Mouse (Mus musculus): Measurements from ENCODE around the gene Mrpl1. TPM values are rescaled to one million over a fixed set of nuclear protein-coding genes. Genes with fewer than 3 reads are reported as not detected.

The Mrpl1 gene
- polyA plus RNA-seq, 1 experiment from 2014 or later: 15.2 TPM

GRCm38 (mm10) chr5:96221298-96221697 is 12.0 kb downstream of the Mrpl1 start:
- Histone ChIP-seq H3K4me3 (ENCODE audit: low read depth, low read length) (no peak overlapping the region), H3K27ac (ENCODE audit: low read length) (no peak overlapping the region), H3K36me3 (ENCODE audit: control insufficient read depth, insufficient read depth, low read length) (peaks cover under 1% of the 10 kb centered on the region; the same call in 1 of the 2 replicates), H3K9ac (ENCODE audit: low read depth, low read length) (no peak overlapping the region), H3K4me1 (ENCODE audit: control insufficient read depth, insufficient read depth, low read length) (0 out of 2 replicates have a peak, but pooled peaks cover 3% of the 10 kb centered on the region), H3K4me2 (ENCODE audit: low read length) (no peak overlapping the region), H3K27me3 (ENCODE audit: control insufficient read depth, insufficient read depth, low read depth, low read length) (no peaks in the 10 kb centered on the region), H3K9me3 (replicated peaks; ENCODE audit: control insufficient read depth, low read length, poor library complexity, severe bottlenecking) (no peaks in the 10 kb centered on the region)
- no peak for ATAC-seq
- WGBS: 100% methylated on average over 1 of the region's 1 CpGs

GRCm38 (mm10) chr5:96221812-96222585 is 12.7 kb downstream of the Mrpl1 start:
- Histone ChIP-seq H3K27me3 (ENCODE audit: control insufficient read depth, insufficient read depth, low read depth, low read length) (no peaks in the 10 kb centered on the region), H3K36me3 (ENCODE audit: control insufficient read depth, insufficient read depth, low read length) (peaks cover 3% of the 10 kb centered on the region; the same call in 1 of the 2 replicates), H3K4me2 (ENCODE audit: low read length) (no peak overlapping the region), H3K4me1 (ENCODE audit: control insufficient read depth, insufficient read depth, low read length) (0 out of 2 replicates have a peak, but pooled peaks cover 3% of the 10 kb centered on the region), H3K9ac (ENCODE audit: low read depth, low read length) (no peak overlapping the region), H3K4me3 (ENCODE audit: low read depth, low read length) (no peak overlapping the region), H3K9me3 (replicated peaks; ENCODE audit: control insufficient read depth, low read length, poor library complexity, severe bottlenecking) (no peaks in the 10 kb centered on the region), H3K27ac (ENCODE audit: low read length) (no peak overlapping the region)
- WGBS: 85% methylated on average over 5 of the region's 5 CpGs
- ATAC-seq: no peak

DNA sequence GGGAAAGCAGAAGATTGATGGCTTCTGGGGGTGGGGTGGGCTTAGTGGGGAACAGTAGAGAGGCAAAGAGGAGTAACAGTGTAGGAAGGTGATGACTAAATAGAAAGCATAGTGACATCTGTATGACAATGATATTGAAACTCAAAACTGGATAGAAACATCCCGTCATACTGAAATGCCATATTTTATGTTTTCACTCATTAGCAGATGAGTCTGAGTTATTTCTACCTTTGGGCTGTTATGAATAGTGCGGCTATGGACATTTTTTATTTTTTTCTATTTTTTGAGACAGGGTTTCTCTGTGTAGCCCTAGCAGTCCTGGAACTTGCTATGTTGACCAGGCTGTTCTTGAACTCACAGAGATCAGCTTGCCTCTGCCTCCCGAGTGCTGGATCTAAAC is 13.7 kb downstream of the Mrpl1 start:
- no peak overlapping the region for H3K4me2 ChIP-seq (ENCODE audit: low read length)
- no peak for ATAC-seq
- H3K9ac ChIP-seq (ENCODE audit: low read depth, low read length): no peak overlapping the region
- H3K27ac ChIP-seq (ENCODE audit: low read length): no peak overlapping the region
- H3K9me3 ChIP-seq (replicated peaks; ENCODE audit: control insufficient read depth, low read length, poor library complexity, severe bottlenecking): no peaks in the 10 kb centered on the region
- WGBS: 98% methylated on average over 3 of the region's 3 CpGs
- H3K4me1 ChIP-seq (ENCODE audit: control insufficient read depth, insufficient read depth, low read length): 0 out of 2 replicates have a peak, but pooled peaks cover 3% of the 10 kb centered on the region
- no peaks in the 10 kb centered on the region for H3K27me3 ChIP-seq (ENCODE audit: control insufficient read depth, insufficient read depth, low read depth, low read length)
- H3K36me3 ChIP-seq (ENCODE audit: control insufficient read depth, insufficient read depth, low read length): peaks cover 3% of the 10 kb centered on the region; the same call in 1 of the 2 replicates
- H3K4me3 ChIP-seq (ENCODE audit: low read depth, low read length): no peak overlapping the region

DNA sequence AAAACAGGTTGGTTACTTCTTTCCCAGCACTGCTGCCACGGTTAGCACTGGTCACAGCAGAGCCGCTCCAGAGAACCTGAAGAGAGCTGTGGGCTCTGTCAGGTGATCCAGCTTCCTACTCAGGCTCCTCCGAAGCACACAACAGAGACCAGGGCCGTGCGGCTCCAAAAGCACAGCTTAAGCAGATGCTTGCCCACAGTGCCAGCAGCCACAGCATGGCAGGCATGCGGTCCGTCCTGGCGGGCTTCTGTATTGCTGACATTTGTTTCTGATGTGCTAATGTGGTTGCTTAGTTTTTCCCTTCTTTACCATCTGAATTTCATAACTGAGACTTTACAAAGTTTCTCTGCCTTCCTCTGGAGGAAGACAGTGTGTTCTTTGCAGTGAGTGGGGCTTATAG is 17.2 kb downstream of the Mrpl1 start:
- Histone ChIP-seq H3K4me3 (ENCODE audit: low read depth, low read length) (no peak overlapping the region), H3K9ac (ENCODE audit: low read depth, low read length) (no peak overlapping the region), H3K36me3 (ENCODE audit: control insufficient read depth, insufficient read depth, low read length) (peaks cover 6% of the 10 kb centered on the region; the same call in 1 of the 2 replicates), H3K27me3 (ENCODE audit: control insufficient read depth, insufficient read depth, low read depth, low read length) (no peaks in the 10 kb centered on the region), H3K9me3 (replicated peaks; ENCODE audit: control insufficient read depth, low read length, poor library complexity, severe bottlenecking) (no peaks in the 10 kb centered on the region), H3K27ac (ENCODE audit: low read length) (no peak overlapping the region), H3K4me1 (ENCODE audit: control insufficient read depth, insufficient read depth, low read length) (0 out of 2 replicates have a peak, but pooled peaks cover 3% of the 10 kb centered on the region), H3K4me2 (ENCODE audit: low read length) (no peak overlapping the region)
- no peak for ATAC-seq
- WGBS: 95% methylated on average over 8 of the region's 8 CpGs

GRCm38 (mm10) chr5:96228967-96229366 is 19.7 kb downstream of the Mrpl1 start:
- no peak for ATAC-seq
- Histone ChIP-seq H3K27me3 (ENCODE audit: control insufficient read depth, insufficient read depth, low read depth, low read length) (no peaks in the 10 kb centered on the region), H3K9ac (ENCODE audit: low read depth, low read length) (no peak overlapping the region), H3K4me2 (ENCODE audit: low read length) (no peak overlapping the region), H3K4me3 (ENCODE audit: low read depth, low read length) (no peak overlapping the region), H3K36me3 (ENCODE audit: control insufficient read depth, insufficient read depth, low read length) (peaks cover 6% of the 10 kb centered on the region; the same call in 1 of the 2 replicates), H3K4me1 (ENCODE audit: control insufficient read depth, insufficient read depth, low read length) (no peaks in the 10 kb centered on the region), H3K9me3 (replicated peaks; ENCODE audit: control insufficient read depth, low read length, poor library complexity, severe bottlenecking) (no peaks in the 10 kb centered on the region), H3K27ac (ENCODE audit: low read length) (no peak overlapping the region)
- WGBS: 99% methylated on average over 2 of the region's 2 CpGs

- Histone ChIP-seq H3K4me2 (ENCODE audit: low read length) (no peak overlapping the region), H3K9me3 (replicated peaks; ENCODE audit: control insufficient read depth, low read length, poor library complexity, severe bottlenecking) (no peaks in the 10 kb centered on the region), H3K4me3 (ENCODE audit: low read depth, low read length) (no peak overlapping the region), H3K27me3 (ENCODE audit: control insufficient read depth, insufficient read depth, low read depth, low read length) (no peaks in the 10 kb centered on the region), H3K4me1 (ENCODE audit: control insufficient read depth, insufficient read depth, low read length) (no peaks in the 10 kb centered on the region), H3K9ac (ENCODE audit: low read depth, low read length) (no peak overlapping the region), H3K36me3 (ENCODE audit: control insufficient read depth, insufficient read depth, low read length) (0 out of 2 replicates have a peak, but pooled peaks cover 4% of the 10 kb centered on the region), H3K27ac (ENCODE audit: low read length) (no peak overlapping the region)
- ATAC-seq: no peak
- WGBS: 95% methylated on average over 5 of the region's 5 CpGs
Observed at GRCm38 (mm10) chr5:96238797-96239196, 29.5 kb downstream of the Mrpl1 start.

- Histone ChIP-seq H3K4me3 (ENCODE audit: low read depth, low read length) (no peak overlapping the region), H3K4me2 (ENCODE audit: low read length) (no peak overlapping the region), H3K9ac (ENCODE audit: low read depth, low read length) (no peak overlapping the region), H3K27ac (ENCODE audit: low read length) (no peak overlapping the region), H3K36me3 (ENCODE audit: control insufficient read depth, insufficient read depth, low read length) (0 out of 2 replicates have a peak, but pooled peaks cover 4% of the 10 kb centered on the region), H3K9me3 (replicated peaks; ENCODE audit: control insufficient read depth, low read length, poor library complexity, severe bottlenecking) (no peaks in the 10 kb centered on the region), H3K27me3 (ENCODE audit: control insufficient read depth, insufficient read depth, low read depth, low read length) (no peaks in the 10 kb centered on the region), H3K4me1 (ENCODE audit: control insufficient read depth, insufficient read depth, low read length) (no peaks in the 10 kb centered on the region)
- 80% methylated on average over 1 of the region's 1 CpGs for WGBS
- ATAC-seq: no peak
Observed at GRCm38 (mm10) chr5:96240856-96241255, 31.6 kb downstream of the Mrpl1 start.

GRCm38 (mm10) chr5:96244511-96244910 is 35.2 kb downstream of the Mrpl1 start:
- Histone ChIP-seq H3K36me3 (ENCODE audit: control insufficient read depth, insufficient read depth, low read length) (0 out of 2 replicates have a peak, but pooled peaks cover 4% of the 10 kb centered on the region), H3K27me3 (ENCODE audit: control insufficient read depth, insufficient read depth, low read depth, low read length) (no peaks in the 10 kb centered on the region), H3K9ac (ENCODE audit: low read depth, low read length) (no peak overlapping the region), H3K4me3 (ENCODE audit: low read depth, low read length) (no peak overlapping the region), H3K4me1 (ENCODE audit: control insufficient read depth, insufficient read depth, low read length) (no peaks in the 10 kb centered on the region), H3K4me2 (ENCODE audit: low read length) (no peak overlapping the region), H3K27ac (ENCODE audit: low read length) (no peak overlapping the region), H3K9me3 (replicated peaks; ENCODE audit: control insufficient read depth, low read length, poor library complexity, severe bottlenecking) (no peaks in the 10 kb centered on the region)
- WGBS: 94% methylated on average over 1 of the region's 1 CpGs
- no peak for ATAC-seq

GRCm38 (mm10) chr5:96253995-96254394 is 44.7 kb downstream of the Mrpl1 start:
- Histone ChIP-seq H3K36me3 (ENCODE audit: control insufficient read depth, insufficient read depth, low read length) (no peaks in the 10 kb centered on the region), H3K9ac (ENCODE audit: low read depth, low read length) (no peak overlapping the region), H3K4me2 (ENCODE audit: low read length) (no peak overlapping the region), H3K4me3 (ENCODE audit: low read depth, low read length) (no peak overlapping the region), H3K4me1 (ENCODE audit: control insufficient read depth, insufficient read depth, low read length) (no peaks in the 10 kb centered on the region), H3K27ac (ENCODE audit: low read length) (no peak overlapping the region), H3K27me3 (ENCODE audit: control insufficient read depth, insufficient read depth, low read depth, low read length) (no peaks in the 10 kb centered on the region), H3K9me3 (replicated peaks; ENCODE audit: control insufficient read depth, low read length, poor library complexity, severe bottlenecking) (no peaks in the 10 kb centered on the region)
- whole genome bisulfite sequencing: 88% methylated on average over 2 of the region's 2 CpGs
- no peak for ATAC-seq
